In the genomic region with DNA sequence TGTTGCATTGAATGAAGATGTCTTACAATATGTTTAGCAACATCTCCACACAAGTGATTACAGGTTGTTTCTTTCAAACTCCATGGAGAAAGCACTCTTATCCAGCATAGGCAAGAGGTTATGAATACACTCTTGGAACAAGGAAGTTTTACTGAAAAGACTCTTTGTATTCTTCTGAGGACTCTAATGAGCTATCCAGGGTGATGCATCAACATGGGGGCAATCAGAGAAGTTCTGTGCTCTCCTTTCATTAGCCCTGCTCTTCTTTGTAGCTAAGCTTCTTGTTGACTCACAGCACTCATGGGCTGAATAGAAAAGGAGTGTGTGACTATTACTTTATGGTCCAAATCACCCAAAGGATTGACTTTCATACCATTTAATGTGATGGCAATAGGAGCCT, we compare ENCODE assay signal across 22 mouse cellular contexts.
A peak's percentile ranks its signal among the peaks of the same experiment; 100 is the strongest.
DNase-seq lines count a peak whose midpoint lies in the region; ATAC-seq lines count a peak whose summit lies in the region.
"Had no signal": no experiment of that assay in that cellular context is flagged by ENCODE, and none has a peak within 500 bp of the region (broad histone marks: within the 10 kb centered on the region; RNA-seq: fewer than 3 reads in every experiment).

No protein-coding gene starts in this region.

- H3K9me3 ChIP-seq in forebrain, embryonic 11.5 days (ENCODE audit: control insufficient read depth, low read length) = no peaks in the 10 kb centered on the region
- H3K9me3 ChIP-seq in forebrain, embryonic 13.5 days (replicated peaks) = no peaks in the 10 kb centered on the region
- no peaks in the 10 kb centered on the region for H3K9me3 ChIP-seq in midbrain, embryonic 11.5 days (ENCODE audit: control insufficient read depth, low read length)
- no peaks in the 10 kb centered on the region for H3K9me3 ChIP-seq in midbrain, embryonic 14.5 days (ENCODE audit: control insufficient read depth, low read length)
- H3K9me3 ChIP-seq: G1E had no signal

- H3K9ac ChIP-seq in forebrain, embryonic 11.5 days (ENCODE audit: low read length) = no peak overlapping the region
- H3K9ac ChIP-seq in forebrain, embryonic 13.5 days = no peak overlapping the region
- no peak overlapping the region for H3K9ac ChIP-seq in midbrain, embryonic 11.5 days (ENCODE audit: low read length)
- no peak overlapping the region for H3K9ac ChIP-seq in midbrain, embryonic 14.5 days (replicated peaks; ENCODE audit: low read length)

- no peak for DNase-seq in forebrain, embryonic 11.5 days (ENCODE audit: low spot score)
- DNase-seq in midbrain, embryonic 11.5 days (ENCODE audit: low spot score, missing footprints) = peak; percentile 33
- no peak for DNase-seq in midbrain, embryonic 14.5 days
- peak; percentile 77 for DNase-seq in Muller cell, postnatal 12 days (ENCODE audit: inconsistent ontology term)
- no peak for DNase-seq in thymus, postnatal 25 days
- DNase-seq: adrenal gland, adult 2 months; adrenal gland, adult 8-10 months; adrenal gland, postnatal 10 days; adrenal gland, postnatal 14 days; adrenal gland, postnatal 25 days; adrenal gland, postnatal 36 days; B cell, adult 2 months; cerebellum, adult 11 months; cerebellum, adult 11-12 months; cerebellum, adult 18-20 months; cerebellum, adult 2 months had no signal

- H3K27me3 ChIP-seq in forebrain, embryonic 11.5 days (ENCODE audit: control insufficient read depth, insufficient read depth, low read length) = no peaks in the 10 kb centered on the region
- H3K27me3 ChIP-seq in forebrain, embryonic 13.5 days = no peaks in the 10 kb centered on the region
- H3K27me3 ChIP-seq in midbrain, embryonic 11.5 days (ENCODE audit: control insufficient read depth, insufficient read depth, low read length) = no peaks in the 10 kb centered on the region
- no peaks in the 10 kb centered on the region for H3K27me3 ChIP-seq in midbrain, embryonic 14.5 days (ENCODE audit: control insufficient read depth, insufficient read depth, low read length)
- H3K27me3 ChIP-seq: CH12.LX had no signal

- H3K4me3 ChIP-seq in forebrain, embryonic 11.5 days (ENCODE audit: low read depth, low read length) = no peak overlapping the region
- H3K4me3 ChIP-seq in forebrain, embryonic 13.5 days = no peak overlapping the region
- no peak overlapping the region for H3K4me3 ChIP-seq in midbrain, embryonic 11.5 days (ENCODE audit: low read depth, low read length)
- no peak overlapping the region for H3K4me3 ChIP-seq in midbrain, embryonic 14.5 days (replicated peaks; ENCODE audit: low read depth, low read length)

- no peak overlapping the region for H3K27ac ChIP-seq in forebrain, embryonic 11.5 days (ENCODE audit: low read depth, low read length)
- H3K27ac ChIP-seq in forebrain, embryonic 13.5 days = no peak overlapping the region
- H3K27ac ChIP-seq in midbrain, embryonic 11.5 days (ENCODE audit: low read depth, low read length) = no peak overlapping the region
- no peak overlapping the region for H3K27ac ChIP-seq in midbrain, embryonic 14.5 days (replicated peaks; ENCODE audit: low read depth, low read length)

- H3K4me1 ChIP-seq in forebrain, embryonic 11.5 days (replicated peaks; ENCODE audit: control insufficient read depth, insufficient read depth, low read length) = no peaks in the 10 kb centered on the region
- peaks cover 10% of the 10 kb centered on the region for H3K4me1 ChIP-seq in forebrain, embryonic 13.5 days
- H3K4me1 ChIP-seq in midbrain, embryonic 11.5 days (ENCODE audit: control insufficient read depth, insufficient read depth, low read length) = no peaks in the 10 kb centered on the region
- H3K4me1 ChIP-seq in midbrain, embryonic 14.5 days (ENCODE audit: control insufficient read depth, insufficient read depth, low read length) = no peaks in the 10 kb centered on the region

- peak; percentile 55 for ATAC-seq in forebrain, embryonic 11.5 days (replicated peaks; ENCODE audit: low FRiP score)
- ATAC-seq in forebrain, embryonic 13.5 days = no peak
- no peak for ATAC-seq in midbrain, embryonic 11.5 days (ENCODE audit: low FRiP score)
- no peak for ATAC-seq in midbrain, embryonic 14.5 days (ENCODE audit: low FRiP score, low TSS enrichment)
- ATAC-seq: activated CD4-positive, CD25-positive, alpha-beta regulatory T cell, adult 4 months; CD4-positive, CD25-positive, alpha-beta regulatory T cell, adult 4 months; Patski had no signal

- H3K36me3 ChIP-seq in forebrain, embryonic 11.5 days (ENCODE audit: control insufficient read depth, insufficient read depth, low read length) = no peaks in the 10 kb centered on the region
- no peaks in the 10 kb centered on the region for H3K36me3 ChIP-seq in forebrain, embryonic 13.5 days (ENCODE audit: poor library complexity, severe bottlenecking)
- no peaks in the 10 kb centered on the region for H3K36me3 ChIP-seq in midbrain, embryonic 11.5 days (ENCODE audit: control insufficient read depth, insufficient read depth, low read length)
- no peaks in the 10 kb centered on the region for H3K36me3 ChIP-seq in midbrain, embryonic 14.5 days (ENCODE audit: control insufficient read depth, insufficient read depth, low read length)
- H3K36me3 ChIP-seq: G1E had no signal

- no peak overlapping the region for H3K4me2 ChIP-seq in forebrain, embryonic 11.5 days (ENCODE audit: low read depth, low read length, severe bottlenecking)
- H3K4me2 ChIP-seq in forebrain, embryonic 13.5 days = no peak overlapping the region
- no peak overlapping the region for H3K4me2 ChIP-seq in midbrain, embryonic 11.5 days
- no peak overlapping the region for H3K4me2 ChIP-seq in midbrain, embryonic 14.5 days (ENCODE audit: low read length)

Comparison
In these comparisons a context has a peak if more than half of its experiments do, and no peak if none do; other contexts are left out.
1. DNase-seq: peak in midbrain, embryonic 11.5 days (single experiment) and Muller cell, postnatal 12 days (single experiment); none in forebrain, embryonic 11.5 days (single experiment), midbrain, embryonic 14.5 days (single experiment) and thymus, postnatal 25 days (single experiment).